22 mouse cellular contexts compared by ENCODE assay signal in genomic region chr15:77077906-77078305, GRCm38 (mm10). TPM values are rescaled to one million over a fixed set of nuclear protein-coding genes. Genes with fewer than 3 reads are reported as not detected.
DNase-seq lines count a peak whose midpoint lies in the region; ATAC-seq and TF ChIP-seq lines count a peak whose summit lies in the region.
"Had no signal": no experiment of that assay in that cellular context is flagged by ENCODE, and none has a peak within 500 bp of the region (broad histone marks: within the 10 kb centered on the region; RNA-seq: fewer than 3 reads in every experiment).

No protein-coding gene starts in this region.

- H3K27me3 ChIP-seq in E14TG2a.4 (ENCODE audit: insufficient read depth, low read length): no peaks in the 10 kb centered on the region
- no peaks in the 10 kb centered on the region for H3K27me3 ChIP-seq in liver, embryonic 15.5 days
- H3K27me3 ChIP-seq: embryonic facial prominence, embryonic 13.5 days; forebrain, embryonic 12.5 days; heart, embryonic 12.5 days; hindbrain, embryonic 15.5 days had no signal

- H3K9ac ChIP-seq in ES-E14 (ENCODE audit: insufficient read depth, low read depth, low read length, poor library complexity, severe bottlenecking): peak overlapping the region; percentile 61; the same call in 1 of the 2 replicates
- H3K9ac ChIP-seq in liver, embryonic 15.5 days: no peak overlapping the region
- H3K9ac ChIP-seq: embryonic facial prominence, embryonic 13.5 days; forebrain, embryonic 12.5 days; forebrain, postnatal 0 days; heart, embryonic 12.5 days; hindbrain, embryonic 15.5 days had no signal

- peaks cover 63% of the 10 kb centered on the region for H3K36me3 ChIP-seq in E14TG2a.4 (ENCODE audit: insufficient read depth, low read length)
- H3K36me3 ChIP-seq in ES-E14 (ENCODE audit: control insufficient read depth, insufficient read depth, low read length, poor library complexity, severe bottlenecking): peaks cover 8% of the 10 kb centered on the region
- no peaks in the 10 kb centered on the region for H3K36me3 ChIP-seq in liver, embryonic 15.5 days (replicated peaks)

- no peak for DNase-seq in layer of hippocampus, adult 2 months (ENCODE audit: low spot score in 2 of 2)
- DNase-seq in layer of hippocampus, adult 18-20 months (ENCODE audit: low spot score in 2 of 2): no peak
- DNase-seq in ES-E14 (ENCODE audit: low read depth, low spot score): no peak
- DNase-seq in heart, adult 18-20 months: no peak
- no peak for DNase-seq in ovary, adult 18-20 months (ENCODE audit: low spot score)
- DNase-seq in heart, adult 9 months (ENCODE audit: low spot score in 2 of 2): no peak
- DNase-seq: adrenal gland, postnatal 10 days; cerebellum, adult 11 months; cerebellum, adult 8-10 months; cerebellum, postnatal 14 days; forebrain, postnatal 0 days; gastrocnemius, postnatal 36 days; heart, adult 2 months had no signal

- no peak overlapping the region for H3K4me2 ChIP-seq in liver, embryonic 15.5 days
- H3K4me2 ChIP-seq: embryonic facial prominence, embryonic 13.5 days; forebrain, embryonic 12.5 days; heart, embryonic 12.5 days; hindbrain, embryonic 15.5 days had no signal

- in situ Hi-C loops in ES-E14 (cut with MboI; ENCODE audit: low sequenced_read_pairs in 2 of 2, unreplicated experiment in 2 of 2): no loop called here

- H3K4me1 ChIP-seq in E14TG2a.4 (replicated peaks; ENCODE audit: low read depth, low read length) (peaks cover 86% of the 10 kb centered on the region), ES-E14 (ENCODE audit: control insufficient read depth in 2 of 2, insufficient read depth in 2 of 2, low read length in 2 of 2, poor library complexity in 1 of 2) (peaks cover 9 to 31% of the 10 kb centered on the region in 2 experiments)
- H3K4me1 ChIP-seq in liver, embryonic 15.5 days (replicated peaks): no peaks in the 10 kb centered on the region; the same call in 1 of the 2 replicates

- peak; percentile 81 for ATAC-seq in liver, embryonic 15.5 days (ENCODE audit: insufficient read depth)
- ATAC-seq: forebrain, postnatal 0 days had no signal

- H3K9me3 ChIP-seq in E14TG2a.4 (ENCODE audit: low read length): no peaks in the 10 kb centered on the region
- no peaks in the 10 kb centered on the region for H3K9me3 ChIP-seq in ES-E14 (ENCODE audit: control insufficient read depth, insufficient read depth, low read depth, low read length)
- no peaks in the 10 kb centered on the region for H3K9me3 ChIP-seq in liver, embryonic 15.5 days (replicated peaks)
- H3K9me3 ChIP-seq: embryonic facial prominence, embryonic 13.5 days; forebrain, embryonic 12.5 days; heart, embryonic 12.5 days; hindbrain, embryonic 15.5 days had no signal

- no peak for TF ChIP-seq CTCF in layer of hippocampus, adult 2 months (conservative IDR thresholded peaks at IDR 0.05)
- no peak for TF ChIP-seq CTCF in E14TG2a.4 (conservative IDR thresholded peaks at IDR 0.05; ENCODE audit: low read length)

- WGBS in liver, embryonic 15.5 days (ENCODE audit: insufficient replicate concordance): 61% methylated on average over 9 of the region's 9 CpGs

- H3K4me3 ChIP-seq in layer of hippocampus, adult 2 months: no peak overlapping the region
- H3K4me3 ChIP-seq in E14TG2a.4 (replicated peaks; ENCODE audit: low read length): peak overlapping the region; percentile 78
- peak overlapping the region in 1 of 2 experiments; percentile 56; a peak in 2 of 4 replicates for H3K4me3 ChIP-seq in ES-E14 (ENCODE audit: insufficient read depth in 1 of 2, low read depth in 1 of 2, low read length in 2 of 2, poor library complexity in 1 of 2, severe bottlenecking in 1 of 2)
- no peak overlapping the region for H3K4me3 ChIP-seq in liver, embryonic 15.5 days (replicated peaks)
- H3K4me3 ChIP-seq: embryonic facial prominence, embryonic 13.5 days; forebrain, embryonic 12.5 days; heart, adult 2 months; heart, embryonic 12.5 days; hindbrain, embryonic 15.5 days had no signal

- H3K27ac ChIP-seq in layer of hippocampus, adult 2 months: peak overlapping the region; percentile 81
- no peak overlapping the region; the same call in 1 of the 2 replicates for H3K27ac ChIP-seq in ES-E14 (ENCODE audit: insufficient read depth, low read depth, low read length, poor library complexity, severe bottlenecking)
- peak overlapping the region; percentile 15; the same call in 1 of the 2 replicates for H3K27ac ChIP-seq in liver, embryonic 15.5 days (replicated peaks)
- H3K27ac ChIP-seq: embryonic facial prominence, embryonic 13.5 days; forebrain, embryonic 12.5 days; heart, adult 2 months had no signal

TF ChIP-seq in ES-E14, 5 proteins besides CTCF, POLR2A, EP300 and RAD21:
- TF ChIP-seq ZNF384 (IDR thresholded peaks at IDR 0.05; ENCODE audit: low read depth, low read length) (no peak), HCFC1 (IDR thresholded peaks at IDR 0.05; ENCODE audit: borderline replicate concordance, insufficient read depth, low read length) (no peak), MAFK (IDR thresholded peaks at IDR 0.05; ENCODE audit: insufficient read depth, low read depth, low read length) (no peak), ZC3H11A (IDR thresholded peaks at IDR 0.05; ENCODE audit: borderline replicate concordance, low read depth, low read length) (no peak), CHD2 (IDR thresholded peaks at IDR 0.05; ENCODE audit: low read depth, low read length) (no peak)

RNA-seq across cellular contexts. Expression of gene Mb, which starts 27.4 kb away (rescaled TPM):
- total RNA-seq in layer of hippocampus, adult 2 months (2021): under 1 TPM in 1 of 2 experiments, not detected in 1; 0.49 TPM
- under 1 TPM; 0.42 to 0.46 TPM for total RNA-seq in layer of hippocampus, adult 18-20 months (2021)
- 0.32 TPM in 1 of 2 replicates, not detected in the other for total RNA-seq in ES-E14 (2012; rRNA removed)
- polyA plus RNA-seq in liver, embryonic 15.5 days (2015; fragmentation: Nextera tagmentation; extraction: Ambion mirVana): 0.26 and 0.37 TPM in 2 replicates
- total RNA-seq in heart, adult 18-20 months (2021): over 10,000 TPM; 19,183 to 21,770 TPM
- total RNA-seq: CH12.LX, MEL had no signal
- polyA plus RNA-seq: forebrain, embryonic 12.5 days had no signal

RNA-seq across cellular contexts. Expression of gene Apol6, which starts 33.4 kb away (rescaled TPM):
- not detected for total RNA-seq in layer of hippocampus, adult 2 months (2021)
- total RNA-seq in layer of hippocampus, adult 18-20 months (2021): not detected
- total RNA-seq in ES-E14 (2012; rRNA removed): 3.0 and 3.3 TPM in 2 replicates
- polyA plus RNA-seq in liver, embryonic 15.5 days (2015; fragmentation: Nextera tagmentation; extraction: Ambion mirVana): 0.13 and 0.15 TPM in 2 replicates
- total RNA-seq in heart, adult 18-20 months (2021): 1 to 10 TPM; 1.3 to 3.1 TPM
- total RNA-seq: CH12.LX, MEL had no signal
- polyA plus RNA-seq: forebrain, embryonic 12.5 days; forebrain, postnatal 0 days; hindbrain, embryonic 11.5 days; hindbrain, embryonic 15.5 days had no signal

Comparison
In these comparisons a context has a peak if more than half of its experiments do, and no peak if none do; other contexts are left out.
1. RNA of gene Mb, which starts 27.4 kb away (total RNA-seq): 19,183 to 21,770 TPM in heart, adult 18-20 months; 0.49 TPM in layer of hippocampus, adult 2 months, 0.42 to 0.46 TPM in layer of hippocampus, adult 18-20 months and 0.32 TPM in ES-E14; every median in the first group is over 1,000 times any median in the second.